Mouse (Mus musculus): ENCODE results near the gene Raly. TPM values are rescaled to one million over a fixed set of nuclear protein-coding genes. Genes with fewer than 3 reads are reported as not detected.

Raly gene
- polyA plus RNA-seq (2012; fragmentation: generic; extraction: Trizol), result 100 to 1,000 TPM; 208 to 306 TPM

DNA sequence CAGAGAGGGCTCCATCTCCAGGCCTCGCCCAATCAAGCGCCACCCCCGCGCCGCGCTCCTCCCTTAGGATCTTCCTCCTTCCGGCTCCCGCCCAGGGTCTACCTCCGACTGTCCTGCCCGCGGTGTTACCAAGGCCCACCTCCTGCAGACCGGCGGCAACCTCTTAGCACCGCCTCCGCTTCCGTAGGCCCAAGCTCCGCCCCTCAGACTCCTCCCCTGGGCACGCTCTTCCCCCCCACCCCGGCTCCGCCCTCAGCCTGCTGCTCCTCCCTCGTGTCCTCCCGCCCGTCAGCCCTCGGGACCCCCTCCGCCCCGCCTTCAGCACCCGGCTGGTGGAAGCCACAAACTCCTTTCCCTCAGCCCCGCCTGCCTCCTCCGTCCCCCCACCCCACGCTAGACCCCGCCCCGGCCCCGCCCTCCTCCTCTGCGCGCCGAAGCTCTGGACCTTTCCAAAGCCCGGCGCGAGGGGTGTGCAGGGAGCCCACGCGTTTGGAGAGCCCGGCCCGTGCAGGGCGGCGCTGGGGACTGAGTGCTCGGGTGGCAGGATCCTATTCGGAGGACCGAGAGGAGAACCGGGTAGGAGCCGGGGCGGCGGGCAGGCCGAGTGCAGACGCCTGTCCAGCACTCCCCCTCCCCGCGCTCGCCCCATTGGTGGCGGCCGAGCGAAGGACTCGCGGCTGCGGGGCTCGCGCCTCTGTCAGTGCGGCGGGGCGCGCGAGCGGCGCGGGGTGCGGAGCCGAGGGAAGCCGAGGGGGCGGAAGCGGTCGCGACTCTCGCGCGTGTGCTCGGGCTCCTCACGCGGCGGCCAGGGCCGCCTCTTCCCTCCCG, at the start of gene Raly, which contains the start of gene a:
Gene Raly, plus strand, starts transcription at position 441 of the 828 bp plus-strand sequence.
Gene a, plus strand, starts transcription at position 747 of the 828 bp plus-strand sequence.

DNA sequence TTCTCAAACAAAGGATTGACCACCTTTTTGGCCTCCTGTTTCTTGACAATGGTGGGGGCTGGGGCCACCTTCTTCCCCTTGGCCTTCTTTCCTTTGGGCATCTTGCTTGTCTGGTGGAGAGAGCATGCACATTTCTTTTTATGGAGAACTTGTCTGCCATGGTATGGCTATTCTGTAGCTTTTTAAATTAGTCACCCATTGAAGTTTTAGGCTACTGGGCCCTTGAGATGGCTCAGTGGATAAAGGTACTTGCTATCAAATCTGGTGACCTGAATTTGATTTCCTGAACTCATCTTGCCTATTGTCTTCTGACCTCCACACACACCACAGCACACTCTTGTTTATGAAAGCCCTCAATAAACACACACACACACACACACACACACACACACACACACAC, 21.0 kb upstream of the Raly start, which contains the start of gene Gm14214:
Gene Gm14214, minus strand, starts transcription at position 101 of the 400 bp plus-strand sequence.

DNA sequence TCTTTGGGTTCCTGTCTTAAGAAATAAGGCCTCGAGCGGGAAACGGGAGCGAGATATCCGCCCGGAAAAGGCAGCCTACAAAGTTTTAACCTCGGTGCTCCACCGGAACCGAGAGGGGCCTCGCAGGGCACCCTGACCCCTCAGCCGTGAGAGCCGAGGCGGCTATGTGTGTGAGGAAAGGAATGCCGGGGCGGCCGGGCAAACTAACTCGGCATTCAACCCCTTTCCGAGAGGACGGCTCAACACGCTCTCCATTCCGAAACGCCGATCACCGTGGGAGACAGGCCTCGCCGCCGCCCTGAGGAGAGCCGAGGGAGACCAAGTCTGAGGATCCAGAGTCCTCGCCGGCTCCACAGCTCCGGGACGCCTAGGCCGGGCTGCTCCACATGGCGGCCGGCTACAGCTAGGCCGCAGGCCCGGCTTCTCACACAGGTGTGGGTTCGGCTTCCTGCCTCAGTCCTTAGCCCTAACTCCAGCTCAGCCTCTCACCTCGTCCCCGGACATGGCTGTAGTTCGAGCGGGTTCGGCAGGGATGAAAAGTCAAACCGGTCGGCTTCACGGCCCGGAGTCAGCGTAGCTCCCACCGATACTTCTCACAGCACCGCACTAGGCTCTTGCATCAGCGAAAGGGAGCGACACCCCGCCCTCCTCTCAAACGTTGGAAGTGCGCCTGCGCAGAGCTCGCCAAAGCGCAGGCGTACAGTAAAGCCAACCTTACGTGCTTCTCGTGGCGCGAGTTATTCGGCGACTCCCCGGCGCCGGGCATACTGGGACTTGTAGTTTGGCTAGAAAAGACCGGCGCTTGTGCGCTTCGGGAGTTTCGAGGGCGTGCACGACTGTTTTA, 101.5 kb downstream of the Raly start, which contains the start of gene Eif2s2:
Gene Eif2s2, minus strand, starts transcription at position 735 of the 844 bp plus-strand sequence.

Other genes with a start within 250 kb of the Raly start
- gene 1700003F12Rik, start 244.0 kb upstream of the Raly start, polyA plus RNA-seq (2012; fragmentation: generic; extraction: Trizol), result 10 to 100 TPM in 1 of 2 experiments, 1 to 10 TPM in 1; 8.6 to 11.1 TPM
- gene Actl10, start 239.3 kb upstream of the Raly start, polyA plus RNA-seq (2012; fragmentation: generic; extraction: Trizol), result under 1 TPM; 0.04 to 0.27 TPM
- 1 to 10 TPM in 1 of 2 experiments, under 1 TPM in 1; 0.09 to 1.1 TPM for gene Necab3, start 232.2 kb upstream of the Raly start, polyA plus RNA-seq (2012; fragmentation: generic; extraction: Trizol)
- 10 to 100 TPM; 29.6 to 30.5 TPM for gene E2f1, start 221.2 kb upstream of the Raly start, polyA plus RNA-seq (2012; fragmentation: generic; extraction: Trizol)
- 10 to 100 TPM in 1 of 2 experiments, 1 to 10 TPM in 1; 9.3 to 44.2 TPM for gene Pxmp4, start 187.4 kb upstream of the Raly start, polyA plus RNA-seq (2012; fragmentation: generic; extraction: Trizol)
- gene Zfp341, start 177.8 kb upstream of the Raly start, polyA plus RNA-seq (2012; fragmentation: generic; extraction: Trizol), result 1 to 10 TPM; 2.0 to 3.9 TPM
- under 1 TPM; 0.21 to 0.72 TPM for gene 4930519P11Rik, start 177.7 kb upstream of the Raly start, polyA plus RNA-seq (2012; fragmentation: generic; extraction: Trizol)
- gene Chmp4b, start 139.4 kb upstream of the Raly start, polyA plus RNA-seq (2012; fragmentation: generic; extraction: Trizol), result 100 to 1,000 TPM in 1 of 2 experiments, 10 to 100 TPM in 1; 73.7 to 127 TPM
- gene Gm14214, start 21.1 kb upstream of the Raly start, polyA plus RNA-seq (2012; fragmentation: generic; extraction: Trizol), result not detected
- gene a, start 306 bp downstream of the Raly start, polyA plus RNA-seq (2012; fragmentation: generic; extraction: Trizol), result not detected
- 10 to 100 TPM; 10.6 to 30.8 TPM for gene Eif2s2, start 101.8 kb downstream of the Raly start, polyA plus RNA-seq (2012; fragmentation: generic; extraction: Trizol)
- under 1 TPM in 1 of 2 experiments, not detected in 1; 0.02 TPM for gene Gm14226, start 227.2 kb downstream of the Raly start, polyA plus RNA-seq (2012; fragmentation: generic; extraction: Trizol)

All from C3H10T1/2 (cell line).